In the genomic region with DNA sequence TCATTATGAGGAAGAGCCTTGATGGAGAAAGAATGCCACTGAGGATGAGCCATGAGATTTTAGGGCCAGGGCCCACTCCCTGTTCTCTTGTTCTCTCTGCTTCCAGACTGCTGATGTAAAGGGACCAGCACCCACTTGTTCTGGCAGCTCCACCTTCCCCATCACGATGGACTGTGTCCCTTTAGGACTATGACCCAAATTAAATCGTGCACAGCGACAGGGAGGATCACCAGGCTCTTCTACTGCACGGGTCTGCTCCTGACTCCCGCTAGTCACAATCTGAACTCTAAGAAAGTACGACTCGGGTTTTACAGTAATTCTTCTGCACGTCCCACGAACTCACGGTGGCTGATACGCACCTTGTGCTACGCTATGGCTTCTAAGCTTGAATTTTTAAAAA, we compare ENCODE assay signal across 27 mouse cellular contexts.
"Had no signal": no experiment of that assay in that cellular context is flagged by ENCODE, and none has a peak within 500 bp of the region (broad histone marks: within the 10 kb centered on the region; RNA-seq: fewer than 3 reads in every experiment).

No protein-coding gene starts in this region.

- H3K4me3 ChIP-seq: gastrocnemius, adult 2 months; heart, adult 2 months; heart, embryonic 13.5 days; heart, embryonic 15.5 days; hindbrain, embryonic 10.5 days; hindbrain, embryonic 12.5 days; intestine, embryonic 15.5 days; layer of hippocampus, adult 2 months; left cerebral cortex, adult 2 months; limb, embryonic 10.5 days; limb, embryonic 12.5 days; liver, embryonic 13.5 days; liver, embryonic 15.5 days had no signal

- H3K36me3 ChIP-seq: heart, embryonic 13.5 days; heart, embryonic 15.5 days; hindbrain, embryonic 10.5 days; hindbrain, embryonic 12.5 days; intestine, embryonic 15.5 days; limb, embryonic 10.5 days; limb, embryonic 12.5 days; liver, embryonic 13.5 days; liver, embryonic 15.5 days had no signal

- H3K4me2 ChIP-seq: heart, embryonic 11.5 days; heart, embryonic 13.5 days; heart, embryonic 15.5 days; hindbrain, embryonic 12.5 days; hindbrain, embryonic 14.5 days; intestine, embryonic 15.5 days; limb, embryonic 12.5 days; liver, embryonic 11.5 days; liver, embryonic 13.5 days; liver, embryonic 15.5 days had no signal

- H3K27ac ChIP-seq: gastrocnemius, adult 2 months; heart, adult 2 months; heart, embryonic 13.5 days; heart, embryonic 15.5 days; hindbrain, embryonic 12.5 days; hindbrain, embryonic 14.5 days; intestine, embryonic 15.5 days; layer of hippocampus, adult 2 months; left cerebral cortex, adult 2 months; limb, embryonic 10.5 days; limb, embryonic 12.5 days; liver, embryonic 13.5 days; liver, embryonic 15.5 days had no signal

- H3K9me3 ChIP-seq: heart, embryonic 13.5 days; heart, embryonic 15.5 days; hindbrain, embryonic 10.5 days; hindbrain, embryonic 12.5 days; intestine, embryonic 15.5 days; limb, embryonic 10.5 days; limb, embryonic 12.5 days; liver, embryonic 13.5 days; liver, embryonic 15.5 days had no signal

- DNase-seq: gastrocnemius, adult 2 months; gastrocnemius, postnatal 10 days; gastrocnemius, postnatal 25 days; heart, adult 2 months; heart, postnatal 14 days; heart, postnatal 4 days; kidney, adult 8-10 months; kidney, postnatal 10 days; kidney, postnatal 25 days; kidney, postnatal 4 days; liver, embryonic 13.5 days had no signal

- ATAC-seq: hindbrain, embryonic 16.5 days; inflammation-experienced regulatory T-cells, adult 6 months; intestine, embryonic 15.5 days; intestine, postnatal 0 days had no signal

- H3K27me3 ChIP-seq: heart, embryonic 13.5 days; heart, embryonic 15.5 days; intestine, embryonic 15.5 days; liver, embryonic 13.5 days; liver, embryonic 15.5 days had no signal

- H3K9ac ChIP-seq: heart, embryonic 13.5 days; heart, embryonic 15.5 days; hindbrain, embryonic 12.5 days; hindbrain, embryonic 14.5 days; intestine, embryonic 15.5 days; limb, embryonic 12.5 days; liver, embryonic 13.5 days; liver, embryonic 15.5 days had no signal
